Mouse (Mus musculus): ENCODE measurements around the gene Ms4a3.

- TF ChIP-seq ZC3H11A (IDR thresholded peaks at IDR 0.05; ENCODE audit: borderline replicate concordance, low read depth, low read length) (no peak), HCFC1 (IDR thresholded peaks at IDR 0.05; ENCODE audit: borderline replicate concordance, insufficient read depth, low read length) (no peak), ZNF384 (IDR thresholded peaks at IDR 0.05; ENCODE audit: low read depth, low read length) (no peak)
Observed at GRCm38 (mm10) chr19:11604603-11605002, 36.0 kb downstream of the Ms4a3 start, which contains the start of gene Ms4a6d.

All from ES-E14 (cell line).